Mouse (Mus musculus): ENCODE results near the gene Rabgap1l. TPM values are rescaled to one million over a fixed set of nuclear protein-coding genes. Genes with fewer than 3 reads are reported as not detected.

The Rabgap1l gene
- 10 to 100 TPM; 27.9 to 45.9 (median 34.6) TPM for total RNA-seq (2022)

DNA sequence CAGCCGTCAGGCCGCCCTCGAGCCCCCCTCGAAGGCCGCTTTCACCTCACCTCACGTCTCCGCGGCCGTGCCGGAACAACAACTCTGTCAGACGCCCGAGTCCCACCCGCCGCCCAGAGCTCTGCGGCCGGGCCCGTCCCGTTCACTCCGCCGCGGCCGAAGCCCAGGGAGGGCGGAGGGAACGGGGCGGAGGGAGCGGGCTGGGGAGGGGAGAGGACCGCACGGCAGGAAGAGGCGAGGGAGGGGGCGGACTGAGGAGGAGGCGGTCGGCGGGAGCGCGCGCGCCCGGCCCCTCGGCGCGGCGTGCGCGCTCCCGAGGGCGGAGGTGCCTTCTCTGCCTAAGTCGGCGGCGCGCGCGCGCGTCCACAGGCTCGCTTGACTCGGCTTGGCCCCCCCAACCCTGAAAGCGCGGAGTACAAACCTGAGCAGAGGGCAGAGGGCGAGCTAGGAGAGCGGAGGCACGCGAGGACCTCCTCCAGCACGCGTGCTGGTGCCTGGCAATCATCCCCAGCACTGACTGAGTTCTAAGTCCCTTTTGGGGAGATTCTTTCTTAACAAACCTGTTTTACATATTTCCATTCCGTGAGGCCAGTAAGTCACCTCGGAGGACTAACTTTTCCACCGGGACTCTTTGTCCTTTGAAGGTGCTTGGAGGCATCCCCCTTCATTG is at the start of gene Rabgap1l:
Gene Rabgap1l, minus strand, starts transcription at position 526 of the 670 bp plus-strand sequence.
- DNase-seq, result peak; percentile 72

DNA sequence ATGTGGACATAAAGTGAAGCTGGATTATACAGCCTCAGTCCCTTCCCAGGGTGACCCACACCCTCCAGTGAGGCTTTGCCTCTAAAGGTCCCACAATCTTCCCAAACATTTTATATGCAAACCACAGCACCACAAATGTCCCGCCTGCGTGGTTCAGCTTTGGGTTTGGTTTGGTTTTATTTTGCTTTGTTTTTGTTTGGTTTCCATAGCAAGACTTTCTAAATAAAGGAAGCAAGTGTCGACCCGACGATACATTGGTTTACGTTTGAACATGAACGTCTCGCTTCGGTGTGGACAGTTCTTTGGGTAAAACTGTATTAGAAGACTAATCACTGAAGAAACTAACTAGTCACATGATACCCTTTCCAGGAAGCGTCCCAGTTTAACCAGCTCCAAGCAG is 49.6 kb upstream of the Rabgap1l start:
- no peak for DNase-seq

DNA sequence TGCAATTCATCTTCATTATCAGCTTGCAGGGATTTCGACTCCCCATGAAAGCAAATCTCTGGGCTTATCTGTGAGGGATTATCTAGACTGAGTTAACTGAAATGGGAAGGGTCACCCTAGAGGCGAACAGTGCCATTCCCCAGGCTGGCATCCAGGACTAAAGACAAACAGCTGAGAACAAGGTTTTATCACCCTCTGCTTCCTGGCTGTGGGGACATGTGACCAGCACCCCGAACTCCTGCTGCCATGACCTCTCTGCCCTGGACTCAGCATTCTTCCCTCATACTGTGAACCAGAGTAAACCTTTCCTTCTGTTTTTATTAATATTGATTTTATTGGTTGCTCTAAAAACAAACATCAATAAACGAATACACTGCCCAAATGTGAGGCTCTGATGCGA is 47.6 kb upstream of the Rabgap1l start:
- DNase-seq, result no peak

DNA sequence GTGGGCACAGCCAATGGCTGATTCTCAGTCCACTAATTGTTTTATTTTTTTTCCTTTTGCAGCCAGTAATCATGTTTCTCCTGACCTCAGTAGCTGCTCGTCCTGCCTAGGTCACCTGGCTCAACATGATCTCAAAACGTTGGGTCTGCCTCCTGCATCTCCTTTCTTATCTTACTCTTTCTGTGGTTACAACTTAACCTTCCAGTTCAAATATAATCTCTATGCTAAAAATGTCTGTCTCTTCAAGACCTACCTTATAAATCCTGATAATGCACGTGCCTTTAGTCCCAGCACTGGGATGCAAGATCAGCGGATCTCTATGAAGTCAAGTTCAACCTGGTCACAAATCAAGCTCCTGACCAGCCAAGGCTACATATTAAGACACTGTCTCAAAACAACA is 46.1 kb upstream of the Rabgap1l start:
- no peak for DNase-seq

DNA sequence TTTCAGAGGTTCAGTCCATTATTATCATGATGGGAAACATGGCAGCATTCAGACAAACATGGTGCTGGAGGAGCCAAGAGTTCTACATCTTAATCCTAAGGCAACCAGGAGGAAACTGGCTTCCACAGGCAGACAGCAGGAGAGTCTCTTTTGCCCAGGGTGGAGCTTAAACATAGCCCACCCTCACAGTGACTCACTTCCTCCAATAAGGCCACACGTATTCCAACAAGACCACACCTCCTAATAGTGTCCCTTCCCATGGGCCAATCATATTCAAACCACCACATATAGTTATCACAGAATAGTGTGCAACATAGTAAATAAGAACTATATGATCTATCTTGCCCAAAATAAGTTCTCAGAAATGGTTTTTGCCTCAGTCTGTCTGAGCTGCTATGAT is 41.4 kb upstream of the Rabgap1l start:
- no peak for DNase-seq

DNA sequence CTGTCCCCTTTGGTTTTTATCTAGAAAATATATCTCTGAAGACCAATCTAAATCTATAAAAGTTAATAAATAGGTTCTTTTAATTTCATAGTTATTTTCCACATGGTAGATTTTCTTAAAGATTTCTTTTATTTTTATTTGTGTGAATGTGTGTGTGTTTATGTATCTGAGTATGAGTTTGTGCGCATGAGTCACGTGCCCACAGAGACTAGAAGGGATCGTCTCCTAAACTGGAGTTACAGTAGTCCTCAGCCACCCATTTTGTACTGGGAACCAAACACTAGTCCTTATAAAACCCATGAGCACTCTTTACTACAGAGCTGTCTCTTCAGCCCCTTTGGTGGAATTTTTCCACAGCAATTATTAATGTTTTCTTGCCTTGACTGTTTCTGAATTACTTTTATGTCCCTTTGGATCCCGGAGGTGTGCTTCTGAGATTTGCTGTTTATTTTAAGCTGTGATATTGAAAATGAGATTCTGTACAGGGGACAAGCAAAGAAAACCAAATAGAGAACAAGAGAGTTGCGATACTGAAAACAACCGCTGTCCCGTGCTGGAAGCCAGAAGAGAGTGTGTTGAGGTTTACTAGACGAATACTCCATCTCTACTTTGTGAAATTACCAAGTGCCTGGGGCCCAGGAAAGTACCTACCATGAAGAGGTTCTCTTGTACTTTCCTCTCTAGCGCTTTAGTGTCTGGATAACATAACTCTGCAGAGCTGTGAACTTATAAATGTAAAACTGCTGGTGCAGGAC is 39.4 kb upstream of the Rabgap1l start:
- no peak for DNase-seq

DNA sequence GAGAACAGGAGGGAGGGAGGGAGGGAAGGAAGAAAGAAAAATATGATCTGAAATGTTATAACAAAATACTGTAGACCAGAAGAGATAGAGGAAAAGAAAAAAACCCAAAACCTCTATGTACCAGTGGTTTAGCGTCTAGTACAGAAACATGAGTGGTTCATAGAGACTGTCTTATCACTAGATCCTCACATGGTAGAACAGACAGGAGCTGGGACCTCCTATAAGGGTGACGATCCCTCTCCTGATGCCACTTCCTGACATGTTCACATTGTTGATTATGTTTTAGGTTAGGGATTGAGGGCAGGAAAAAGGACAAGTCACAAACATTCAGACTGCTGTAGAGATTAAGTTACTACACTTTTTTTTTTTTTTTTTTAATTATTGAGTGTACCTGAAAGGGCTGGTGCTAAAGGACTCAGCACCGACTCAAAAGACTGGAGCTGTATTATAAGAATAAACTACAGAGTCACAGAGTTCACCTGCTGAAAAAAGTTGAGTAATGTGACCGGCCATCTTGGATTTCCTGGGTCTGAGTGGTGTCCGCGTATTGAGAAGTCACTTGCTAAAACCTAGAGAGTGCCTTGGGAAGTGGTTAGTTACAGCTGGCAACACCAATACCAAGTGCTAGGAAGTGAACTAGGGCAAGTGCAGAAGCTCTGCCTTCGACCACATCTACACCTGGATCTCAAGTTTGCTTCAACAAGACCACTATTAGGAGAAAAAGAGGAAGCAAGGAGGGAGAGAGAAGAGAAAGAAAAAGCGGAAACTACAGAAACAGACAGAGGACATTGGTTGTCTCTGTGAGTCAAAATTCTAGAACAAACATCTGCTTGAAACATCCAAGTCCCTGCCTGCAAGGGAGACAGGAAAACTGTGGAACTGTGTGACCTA is 37.8 kb upstream of the Rabgap1l start:
- DNase-seq, result no peak

DNA sequence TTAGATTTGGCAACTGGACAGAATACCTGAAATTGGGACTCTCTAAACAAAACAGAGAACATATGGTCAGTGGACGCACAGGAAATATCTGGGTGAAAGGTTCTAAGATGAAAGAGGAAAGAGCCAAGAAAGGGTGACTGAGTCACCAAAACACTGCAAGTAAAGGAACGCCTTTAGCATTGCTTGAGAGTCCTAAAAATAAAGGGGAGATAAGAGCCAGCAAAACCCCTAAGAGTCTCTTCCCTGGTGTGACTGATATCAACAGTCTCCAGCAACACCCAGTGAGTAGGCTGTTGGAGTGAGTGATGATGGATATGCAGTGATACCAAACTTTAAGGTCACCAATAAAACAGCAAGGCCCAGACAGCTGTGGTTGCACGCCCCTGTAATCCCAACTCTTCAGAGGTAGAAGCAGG is 32.4 kb upstream of the Rabgap1l start:
- no peak for DNase-seq

DNA sequence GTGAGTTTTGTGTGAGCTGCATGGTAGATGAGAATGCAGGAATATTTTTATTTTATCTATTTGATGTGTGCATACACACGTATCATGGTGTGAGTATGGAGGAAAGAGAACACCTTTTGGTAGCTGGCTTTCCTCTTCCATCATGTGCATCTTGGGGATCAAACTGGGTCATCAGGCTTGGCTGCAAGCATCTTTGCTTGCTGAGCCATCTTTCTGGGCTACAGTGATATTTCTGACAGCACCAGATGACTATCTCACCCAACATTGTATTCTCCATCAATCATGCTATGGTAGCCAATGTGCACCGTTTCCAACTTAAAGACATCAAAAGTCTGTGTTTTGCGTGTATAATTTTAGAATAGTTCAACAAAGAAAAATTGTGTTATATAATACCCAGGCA is 30.6 kb upstream of the Rabgap1l start:
- no peak for DNase-seq

DNA sequence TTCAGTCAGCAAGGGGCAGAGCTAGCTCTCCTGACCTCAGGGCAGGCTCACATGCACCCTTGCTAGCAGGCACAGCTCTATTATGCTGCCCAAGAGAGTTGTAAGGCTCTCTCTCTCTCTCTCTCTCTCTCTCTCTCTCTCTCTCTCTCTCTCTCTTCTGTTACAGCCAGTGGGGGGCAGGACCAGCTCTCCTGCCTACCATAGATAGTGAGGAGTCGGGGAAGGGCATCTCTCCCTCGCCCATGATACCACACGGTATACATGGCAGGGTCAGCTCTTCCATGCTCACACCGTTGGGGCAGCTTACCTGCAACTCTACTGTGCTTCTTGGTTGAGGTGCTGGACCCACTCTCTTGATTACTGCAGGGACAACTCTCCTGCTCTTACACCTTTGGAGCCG is 21.2 kb upstream of the Rabgap1l start:
- no peak for DNase-seq

DNA sequence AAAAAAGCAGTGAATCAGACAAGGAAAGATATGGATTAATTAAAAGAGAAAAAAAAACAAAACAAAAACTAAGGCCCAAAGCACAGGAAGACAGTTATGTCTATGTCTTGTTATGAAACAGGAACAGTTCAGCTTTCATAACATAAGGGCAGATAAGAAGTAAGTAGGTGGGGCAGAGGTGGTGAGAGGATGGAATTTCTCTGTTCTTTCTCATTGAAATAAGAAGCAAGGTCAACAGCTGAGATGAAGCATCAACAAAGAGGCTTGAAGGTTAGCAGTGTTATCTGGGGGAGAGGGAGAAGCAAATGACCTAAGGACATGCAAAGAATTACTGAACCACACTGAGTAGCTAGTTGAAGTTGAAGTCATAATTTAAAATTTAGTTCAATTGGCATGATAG is 19.4 kb upstream of the Rabgap1l start:
- no peak for DNase-seq

DNA sequence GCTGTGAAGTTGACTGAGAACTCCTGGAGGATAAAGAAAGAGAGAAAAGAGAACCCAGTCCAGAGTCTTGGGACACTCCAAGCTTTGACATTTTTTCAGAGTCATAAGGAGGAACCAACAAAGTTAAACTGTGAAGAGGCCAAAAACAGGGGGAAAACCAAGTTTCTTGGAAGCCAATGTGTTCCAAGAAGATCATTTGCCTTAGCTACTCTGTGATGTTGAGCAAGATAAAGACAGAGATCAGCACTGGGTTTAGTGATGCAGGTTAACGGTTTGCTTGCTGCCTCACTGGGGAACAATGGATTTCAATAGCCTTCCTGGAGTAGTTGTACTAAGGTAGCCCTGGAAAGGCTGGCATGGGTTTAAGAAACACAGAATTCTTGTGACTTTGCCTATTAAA is 18.9 kb upstream of the Rabgap1l start:
- no peak for DNase-seq

DNA sequence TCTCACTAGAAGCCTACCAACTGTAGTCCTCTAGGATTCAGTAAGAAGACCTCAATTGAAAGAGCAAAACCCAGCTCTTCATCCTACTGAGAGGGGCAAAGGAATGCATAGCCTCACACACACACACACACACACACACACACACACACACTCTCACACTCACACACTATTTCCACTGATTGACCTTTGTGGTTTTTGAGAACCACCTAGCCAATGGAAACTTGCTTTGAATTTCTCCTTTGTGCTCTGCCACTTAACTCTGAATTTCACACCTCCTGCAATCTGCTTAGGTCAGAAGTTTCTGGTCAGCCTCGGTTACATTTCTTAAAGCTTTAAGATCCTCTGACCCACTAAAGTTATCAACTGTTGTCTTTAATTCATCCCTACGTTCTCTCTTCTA is 12.3 kb upstream of the Rabgap1l start:
- DNase-seq, result no peak

DNA sequence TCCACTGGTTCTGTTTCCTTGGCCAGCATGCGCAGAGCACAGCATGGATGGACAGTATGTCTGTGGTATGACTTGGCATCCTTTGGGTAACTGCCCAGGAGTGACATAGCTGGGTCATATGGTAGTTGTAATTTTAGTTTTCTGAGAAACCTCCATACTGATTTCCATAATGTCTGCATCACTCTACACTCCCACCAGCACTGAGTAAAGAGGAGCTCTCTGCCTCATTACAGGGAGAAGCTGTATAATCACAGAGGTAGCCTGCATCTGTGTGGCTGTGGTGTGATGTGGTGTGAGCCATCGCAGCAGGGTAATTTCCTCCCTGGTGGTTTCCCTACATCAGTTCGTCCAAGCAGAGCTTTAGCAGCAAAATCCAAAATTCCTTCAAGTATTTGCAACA is 7.0 kb upstream of the Rabgap1l start:
- DNase-seq, result no peak

DNA sequence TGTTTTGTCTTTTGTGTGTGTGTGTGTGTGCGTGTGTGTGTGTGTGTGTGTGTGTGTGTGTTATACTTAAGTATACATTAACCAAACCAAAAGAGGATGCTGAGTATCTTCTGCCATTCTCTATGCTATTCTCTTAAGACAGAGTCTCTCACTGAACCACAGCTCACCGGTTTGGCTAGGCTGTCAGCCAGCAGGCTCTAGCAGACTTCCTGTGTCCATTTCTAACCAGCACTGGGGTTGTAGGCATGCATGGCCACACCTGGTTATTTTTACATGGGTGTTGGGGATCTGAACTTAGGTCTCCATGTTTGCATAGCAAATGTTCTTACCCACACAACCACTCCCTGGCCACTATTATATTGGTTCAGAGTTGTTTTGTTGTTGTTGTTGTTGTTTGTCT is 2.0 kb upstream of the Rabgap1l start:
- DNase-seq, result no peak

DNA sequence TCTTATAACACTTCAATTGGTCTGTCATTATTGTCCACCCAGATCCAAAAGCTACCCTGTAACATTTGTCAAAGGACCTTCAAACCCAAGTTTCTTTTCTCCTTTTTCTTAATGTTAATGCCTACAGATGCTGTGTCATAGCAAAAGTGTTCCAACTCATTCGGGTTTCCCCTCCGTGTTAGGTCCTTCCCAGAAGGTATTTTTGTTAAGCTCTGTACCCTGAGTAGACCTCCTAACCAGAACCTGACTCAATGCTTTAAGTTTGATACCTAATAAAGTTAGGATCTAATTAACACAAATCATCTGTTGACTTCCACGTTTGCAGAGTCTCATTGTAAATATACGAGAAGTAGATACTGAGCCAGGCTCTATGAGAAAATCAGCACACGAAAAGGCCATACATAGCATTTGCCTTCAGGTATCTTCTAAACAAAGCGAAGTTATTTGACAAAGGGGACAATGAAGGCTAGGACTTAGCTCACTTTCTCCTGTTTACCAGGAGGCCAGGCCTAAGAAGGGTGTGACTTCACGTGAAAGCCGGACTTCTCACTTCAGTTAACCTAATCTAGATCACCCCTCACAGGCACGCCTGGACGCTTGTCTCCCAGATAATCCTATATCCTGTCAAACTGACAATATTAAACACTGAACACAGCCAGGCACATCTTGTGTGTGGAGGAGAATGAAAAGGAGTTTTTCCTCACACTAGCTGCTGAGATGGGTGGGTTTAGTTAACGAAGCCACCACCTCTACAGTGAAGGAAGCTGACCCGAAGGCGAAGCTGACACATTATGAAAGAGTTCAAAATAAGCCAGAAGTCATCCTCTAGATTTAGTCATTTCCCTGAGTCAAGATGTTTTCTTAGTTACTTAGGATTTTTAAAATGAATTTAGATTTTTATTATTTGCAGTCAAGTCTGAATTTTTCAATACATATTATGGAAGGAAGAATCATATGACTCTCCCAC is 1.1 kb upstream of the Rabgap1l start:
- DNase-seq, result no peak

DNA sequence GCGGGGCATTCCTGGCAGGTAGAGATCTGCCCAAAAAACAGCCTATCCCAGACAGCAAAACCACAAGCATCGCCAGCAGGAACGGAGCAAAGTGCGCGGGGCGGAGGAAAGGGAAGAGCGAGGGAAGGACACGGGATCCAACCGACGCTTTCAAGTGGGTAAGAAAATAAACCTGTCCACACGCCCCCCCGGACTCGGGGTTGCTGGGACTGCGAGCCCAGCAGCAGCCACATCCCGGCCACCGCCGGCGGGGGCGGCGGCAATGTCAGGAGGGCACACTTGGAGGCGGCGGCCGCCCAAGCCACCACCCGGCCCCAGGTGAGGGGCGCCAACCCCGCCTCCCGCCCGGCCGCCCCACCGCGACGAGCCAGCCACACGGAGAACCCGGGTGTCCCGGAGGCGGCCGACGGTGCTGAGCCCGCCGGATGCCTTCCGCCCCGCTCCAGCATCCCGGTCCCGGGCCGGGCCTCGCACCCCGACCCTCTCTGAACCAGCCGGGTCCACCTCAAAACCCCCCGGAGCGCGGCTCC is 790 bp downstream of the Rabgap1l start:
- peak; percentile 20 for DNase-seq

DNA sequence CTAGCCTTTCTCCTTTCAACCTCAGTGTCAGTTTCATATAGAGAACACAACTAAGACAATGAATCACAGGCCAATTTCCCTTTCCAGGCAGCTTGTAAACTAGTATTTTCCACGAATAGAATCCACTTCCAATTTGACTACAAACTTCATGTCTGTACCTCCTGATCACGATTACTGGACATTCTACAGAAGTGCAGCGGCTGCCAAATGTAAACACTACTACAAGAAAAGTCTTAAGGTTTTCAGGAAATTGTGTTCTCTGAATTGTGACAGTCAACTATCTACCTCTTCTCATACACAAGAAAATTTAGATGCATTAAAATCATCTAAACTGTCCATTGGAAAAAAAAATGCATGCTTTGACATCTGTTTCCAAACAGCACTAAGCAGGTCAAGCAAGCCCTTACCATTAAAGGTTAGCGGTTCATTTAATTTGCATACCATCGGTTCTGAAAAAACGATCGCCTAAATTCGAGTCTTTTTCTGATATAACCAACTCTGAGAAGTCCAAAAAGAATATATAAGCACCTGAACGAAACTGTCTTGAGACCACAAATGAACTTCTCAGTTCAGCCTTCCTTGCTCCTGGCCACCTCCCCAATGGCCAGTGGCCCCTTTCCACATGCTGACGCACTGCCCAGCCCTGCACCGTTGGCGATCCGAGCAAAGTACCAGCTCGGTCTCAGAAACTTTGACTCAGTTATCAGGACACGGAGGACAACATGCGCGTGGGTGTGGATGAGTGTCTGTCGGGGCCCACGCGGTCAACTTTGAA is 1.4 kb downstream of the Rabgap1l start:
- DNase-seq, result no peak

DNA sequence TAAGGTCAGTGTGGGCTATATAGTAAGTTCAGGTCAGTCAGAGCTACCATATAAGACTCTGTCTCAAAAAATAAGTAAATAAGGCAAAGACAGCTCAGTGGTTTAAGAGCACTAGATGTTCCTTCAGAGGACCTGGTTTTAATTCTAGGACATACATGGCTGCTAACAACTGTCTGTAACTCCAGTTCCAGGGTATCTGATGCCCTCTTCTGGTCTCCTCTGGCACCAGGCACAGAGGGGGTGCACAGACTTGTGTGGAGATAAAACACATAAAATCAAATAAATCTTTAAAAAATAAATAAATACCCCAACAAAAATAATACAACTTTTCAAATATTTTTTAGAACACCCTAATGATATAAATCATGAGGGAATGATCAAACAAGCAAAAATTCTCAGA is 2.4 kb downstream of the Rabgap1l start:
- DNase-seq, result no peak

DNA sequence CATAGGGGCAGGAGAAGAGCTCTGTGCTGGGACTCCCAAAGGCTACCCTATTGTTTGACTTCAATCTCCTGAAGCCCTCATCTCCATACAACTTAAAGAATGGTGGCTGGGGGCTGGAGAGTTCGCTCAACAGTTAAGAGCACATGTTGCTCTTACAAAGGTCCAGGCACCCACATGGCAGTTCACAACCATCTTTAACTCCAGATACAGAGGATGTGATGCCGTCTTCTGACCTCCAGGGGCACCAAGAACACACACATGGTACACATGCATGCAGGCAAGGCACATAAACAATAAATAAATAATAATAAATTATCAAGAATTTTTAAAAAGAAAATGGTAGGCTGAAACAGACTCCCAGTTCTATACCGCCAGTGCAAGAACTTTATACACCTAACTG is 3.1 kb downstream of the Rabgap1l start:
- DNase-seq, result no peak

DNA sequence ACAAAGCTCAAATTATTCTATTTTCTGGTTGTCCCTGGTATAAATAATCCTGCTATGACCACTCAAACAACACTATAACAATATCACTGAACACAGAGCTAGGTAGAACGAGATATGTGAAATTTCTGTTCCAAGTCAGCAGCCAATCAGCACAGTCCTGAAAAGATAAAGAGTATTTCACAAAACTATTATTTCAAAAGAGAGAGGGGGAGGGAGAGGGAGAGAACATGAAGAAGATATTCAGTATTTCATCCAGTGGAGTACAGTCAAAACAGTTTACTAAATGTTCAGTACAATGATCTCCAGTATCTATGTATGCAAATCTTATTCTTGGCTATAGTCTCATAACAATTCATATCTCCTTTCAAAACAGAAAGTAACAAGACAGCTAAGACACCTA is 5.1 kb downstream of the Rabgap1l start:
- no peak for DNase-seq
